Mouse (Mus musculus) liver, embryonic 14.5 days (tissue): Measurements from ENCODE around the gene Ltc4s. TPM values are rescaled to one million over a fixed set of nuclear protein-coding genes. Genes with fewer than 3 reads are reported as not detected.

Experiments
- ATAC-seq: fragments of 200-750 bp; cut with Nextera tagmentation; 2 replicates; pipeline ENCODE4 v1.8.0; 2017; ENCODE audit warnings: moderate number of reproducible peaks, mild to moderate bottlenecking, moderate library complexity; ENCODE audit not compliant: insufficient read depth
- DNase-seq, 3 experiments: peaks; one replicate each; pipeline ENCODE4 v3.0.0-alpha.2; 2012 to 2013; ENCODE audit warnings: low read depth in 3 of 3, low spot score in 3 of 3
- H3K27ac ChIP-seq: fragments of 300-500 bp; sonication (generic); 2 replicates; pipeline ENCODE4 v1.5.1; 2014; ENCODE audit warnings: moderate library complexity, mild to moderate bottlenecking, control low read depth, inconsistent platforms
- H3K27me3 ChIP-seq: fragments of 300-500 bp; sonication (generic); 2 replicates; pipeline ENCODE4 v1.6.1; 2014; ENCODE audit warnings: mild to moderate bottlenecking, low read length, moderate library complexity; ENCODE audit not compliant: control insufficient read depth, insufficient read depth
- H3K36me3 ChIP-seq: fragments of 300-500 bp; sonication (generic); replicated peaks from 2 replicates; pipeline ENCODE4 v1.6.1; 2014; ENCODE audit warnings: low read depth; ENCODE audit not compliant: control insufficient read depth, insufficient read depth
- H3K4me1 ChIP-seq, 2 experiments: fragments of 200-500 bp in 1 of 2; fragments of 300-500 bp in 1 of 2; sonication (generic) in 1 of 2; replicated peaks; 2 replicates each; pipeline ENCODE4 v1.6.1; 2012 to 2014; ENCODE audit warnings: antibody characterized with exemption in 1 of 2, inconsistent platforms in 1 of 2, low read length in 1 of 2; ENCODE audit not compliant: control insufficient read depth in 2 of 2, insufficient read depth in 2 of 2
- H3K4me2 ChIP-seq: fragments of 300-500 bp; sonication (generic); 2 replicates; pipeline ENCODE4 v1.6.1; 2014; ENCODE audit warnings: low read depth, mild to moderate bottlenecking, control low read depth, moderate library complexity
- H3K4me3 ChIP-seq, 2 experiments: fragments of 200-500 bp in 1 of 2; fragments of 300-500 bp in 1 of 2; sonication (generic) in 1 of 2; 2 replicates each; pipeline ENCODE4 v1.5.1; 2012 to 2014; ENCODE audit warnings: low read depth in 2 of 2, low read length in 2 of 2, mild to moderate bottlenecking in 2 of 2, control low read depth in 1 of 2, inconsistent platforms in 1 of 2, moderate library complexity in 1 of 2; ENCODE audit not compliant: insufficient read depth in 1 of 2
- H3K9ac ChIP-seq: fragments of 300-500 bp; sonication (generic); replicated peaks from 2 replicates; pipeline ENCODE4 v1.6.1; 2014; ENCODE audit warnings: mild to moderate bottlenecking, control low read depth, moderate library complexity
- H3K9me3 ChIP-seq: fragments of 300-500 bp; sonication (generic); 2 replicates; pipeline ENCODE4 v1.6.1; 2016; ENCODE audit warnings: low read length, mixed read lengths; ENCODE audit not compliant: control insufficient read depth
- CTCF ChIP-seq: IDR thresholded peaks from 2 replicates; pipeline ENCODE4 v1.5.1; 2016; ENCODE audit warnings: antibody characterized with exemption, low read depth, control low read depth
- EP300 ChIP-seq: IDR thresholded peaks from 2 replicates; pipeline ENCODE4 v1.6.1; 2016; ENCODE audit warnings: antibody characterized with exemption, low read depth
- WGBS: fragments of 180-500 bp; shearing (Covaris S2); extraction: QIAGEN DNeasy Blood & Tissue Kit; methylation state at CpG from one replicate; pipeline ENCODE4 v1.1.7; 2014; ENCODE audit not compliant: insufficient replicate concordance; 5-methylcytosine and 5-hydroxymethylcytosine counted together
- polyA plus RNA-seq, 2 experiments: library from polyadenylated mRNA; depleted of rRNA in 1 of 2; stranded (reverse) in 1 of 2; unstranded in 1 of 2; fragments of >200 nt; fragmentation: Nextera tagmentation in 1 of 2; extraction: Ambion mirVana in 1 of 2; gene quantifications; 2 replicates each; pipeline versions ENCODE4 v1.2.1 to v1.2.3; 2012 to 2014

Ltc4s gene
- polyA plus RNA-seq, 2 experiments: 0.54 to 0.83 TPM

GRCm38 (mm10) chr11:50205434-50205833, 33.0 kb downstream of the Ltc4s start:
- no peak overlapping the region for H3K4me2 ChIP-seq
- ATAC-seq (no peak), DNase-seq (no peak)
- H3K9ac ChIP-seq: no peak overlapping the region
- H3K4me1 ChIP-seq: peaks cover 3 to 4% of the 10 kb centered on the region in 2 experiments; a peak in 2 of 4 replicates
- H3K27me3 ChIP-seq: no peaks in the 10 kb centered on the region
- TF ChIP-seq EP300 (no peak), CTCF (no peak)
- H3K9me3 ChIP-seq: no peaks in the 10 kb centered on the region
- H3K27ac ChIP-seq: no peak overlapping the region
- peaks cover 69% of the 10 kb centered on the region for H3K36me3 ChIP-seq
- 80% methylated on average over 3 of the region's 3 CpGs for WGBS
- H3K4me3 ChIP-seq: no peak overlapping the region

GRCm38 (mm10) chr11:50203302-50203827, 35.1 kb downstream of the Ltc4s start:
- no peaks in the 10 kb centered on the region for H3K9me3 ChIP-seq
- no peaks in the 10 kb centered on the region for H3K27me3 ChIP-seq
- H3K4me1 ChIP-seq: 0 out of 4 replicates have a peak, but pooled peaks cover 0 to 3% of the 10 kb centered on the region in 2 experiments
- no peak overlapping the region for H3K4me3 ChIP-seq
- H3K27ac ChIP-seq: no peak overlapping the region
- ATAC-seq (no peak), DNase-seq (no peak)
- no peak overlapping the region for H3K9ac ChIP-seq
- H3K36me3 ChIP-seq: peaks cover 81% of the 10 kb centered on the region
- TF ChIP-seq CTCF: no peak
- TF ChIP-seq EP300: no peak
- WGBS: 72% methylated on average over 9 of the region's 9 CpGs
- no peak overlapping the region for H3K4me2 ChIP-seq

DNA sequence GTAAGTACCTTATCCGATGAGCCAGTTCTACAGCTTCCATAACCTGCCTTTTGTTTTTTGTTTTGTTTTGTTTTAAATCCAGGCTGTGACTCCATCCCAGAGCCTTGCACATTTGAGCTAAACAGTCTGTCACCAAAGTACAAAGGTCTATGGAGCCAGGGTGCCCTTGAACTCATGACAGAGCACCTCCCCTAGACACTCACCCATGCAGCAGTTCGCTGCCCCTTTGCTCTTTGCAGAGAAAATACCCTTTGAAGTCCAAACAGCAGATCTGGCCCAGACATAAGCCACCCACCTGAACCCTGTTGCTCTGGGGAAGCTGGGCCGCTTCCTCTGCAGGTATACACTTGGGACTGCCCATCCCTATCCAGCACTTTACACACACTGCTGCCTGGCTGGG, 36.8 kb downstream of the Ltc4s start:
- no peak for ATAC-seq
- H3K27ac ChIP-seq: no peak overlapping the region
- 86% methylated on average over 3 of the region's 3 CpGs for WGBS

DNA sequence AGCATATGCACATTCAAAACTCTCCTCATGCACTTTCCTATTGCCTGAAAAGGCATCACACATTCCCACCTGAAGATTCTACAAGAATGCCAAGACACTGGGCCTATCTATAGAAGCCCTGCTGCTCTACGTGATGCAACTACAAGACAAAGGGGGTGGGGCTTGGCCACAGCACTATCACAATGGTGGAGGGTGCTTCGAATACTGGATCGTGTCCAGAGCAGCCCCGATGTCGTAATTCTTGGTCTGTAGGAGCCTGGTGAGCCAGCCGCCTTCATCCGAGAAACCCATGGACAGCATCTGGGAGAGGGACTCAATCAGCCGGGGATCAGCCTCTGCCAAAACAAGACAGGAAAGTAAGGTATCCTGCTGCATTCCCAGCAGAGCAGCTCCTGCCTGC, 37.8 kb downstream of the Ltc4s start:
- H3K27ac ChIP-seq: no peak overlapping the region
- no peak overlapping the region for H3K9ac ChIP-seq
- no peak overlapping the region for H3K4me3 ChIP-seq
- DNase-seq: no peak
- TF ChIP-seq EP300: no peak
- TF ChIP-seq CTCF: no peak
- no peak overlapping the region for H3K4me2 ChIP-seq
- ATAC-seq: no peak
- 72% methylated on average over 8 of the region's 8 CpGs for WGBS
- no peaks in the 10 kb centered on the region for H3K27me3 ChIP-seq
- H3K36me3 ChIP-seq: peaks cover 60% of the 10 kb centered on the region
- H3K4me1 ChIP-seq: peaks cover 0 to 3% of the 10 kb centered on the region in 2 experiments; a peak in 1 of 4 replicates
- no peaks in the 10 kb centered on the region for H3K9me3 ChIP-seq

More for the DNA sequence above, 36.8 kb downstream of the Ltc4s start:
- H3K4me2 ChIP-seq: no peak overlapping the region
- TF ChIP-seq CTCF: no peak
- TF ChIP-seq EP300: no peak
- H3K4me1 ChIP-seq: 0 out of 4 replicates have a peak, but pooled peaks cover 0 to 3% of the 10 kb centered on the region in 2 experiments
- H3K36me3 ChIP-seq: peaks cover 70% of the 10 kb centered on the region
- H3K27me3 ChIP-seq: no peaks in the 10 kb centered on the region
- no peak overlapping the region for H3K4me3 ChIP-seq
- no peak for DNase-seq
- no peaks in the 10 kb centered on the region for H3K9me3 ChIP-seq
- H3K9ac ChIP-seq: no peak overlapping the region

DNA sequence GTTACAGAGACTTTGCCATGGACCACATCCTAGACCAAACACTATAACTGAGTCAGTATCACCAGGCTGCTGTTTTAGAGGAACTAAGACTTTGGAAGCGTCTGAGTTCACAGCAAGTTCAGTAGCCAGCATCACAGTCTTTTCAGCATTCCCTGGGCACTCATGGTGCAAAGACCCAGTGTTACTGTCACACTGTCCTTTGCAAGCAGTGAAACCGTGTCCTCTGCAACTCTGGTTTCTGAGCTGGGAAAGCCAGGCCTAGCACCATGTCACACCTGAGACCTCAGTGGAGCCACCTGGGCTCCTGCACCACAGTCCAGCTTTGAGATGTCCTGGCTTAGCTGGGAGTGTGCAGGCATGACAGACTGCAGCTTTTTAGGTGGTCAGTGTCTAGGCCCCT, 39.5 kb downstream of the Ltc4s start:
- TF ChIP-seq CTCF (no peak), EP300 (no peak)
- Histone ChIP-seq H3K4me3 (no peak overlapping the region), H3K4me1 (peaks cover 0 to 11% of the 10 kb centered on the region in 2 experiments; a peak in 1 of 4 replicates), H3K36me3 (peaks cover 47% of the 10 kb centered on the region), H3K9ac (no peak overlapping the region), H3K27ac (no peak overlapping the region), H3K4me2 (no peak overlapping the region), H3K27me3 (no peaks in the 10 kb centered on the region), H3K9me3 (no peaks in the 10 kb centered on the region)
- ATAC-seq: no peak
- WGBS: 83% methylated on average over 2 of the region's 2 CpGs
- DNase-seq: no peak
